Mouse (Mus musculus) forebrain, embryonic 14.5 days (tissue): ENCODE measurements around the gene Usp2. TPM values are rescaled to one million over a fixed set of nuclear protein-coding genes. Genes with fewer than 3 reads are reported as not detected.
"Not testable (repeated sequence)": the region's sequence is repeated elsewhere in the genome, so short reads cannot be mapped to it uniquely, and the experiment has no call there.

Source experiments
- ATAC-seq: fragments of 200-750 bp; cut with Nextera tagmentation; 2 replicates; pipeline ENCODE4 v1.8.0; 2017; ENCODE audit warnings: mild to moderate bottlenecking, moderate library complexity
- DNase-seq: peaks from one replicate; pipeline ENCODE4 v3.0.0-alpha.2; 2015; ENCODE audit warnings: low spot score
- H3K27ac ChIP-seq: fragments of 300-500 bp; sonication (generic); 2 replicates; pipeline ENCODE4 v1.5.1; 2014; ENCODE audit warnings: low read depth, mild to moderate bottlenecking, control low read depth, low read length, moderate library complexity
- H3K27me3 ChIP-seq: fragments of 300-500 bp; sonication (generic); replicated peaks from 2 replicates; pipeline ENCODE4 v1.6.1; 2014; ENCODE audit warnings: low read length, control low read depth, mixed read lengths; ENCODE audit not compliant: control insufficient read depth, insufficient read depth
- H3K36me3 ChIP-seq: fragments of 300-500 bp; sonication (generic); 2 replicates; pipeline ENCODE4 v1.6.1; 2014; ENCODE audit warnings: low read length, control low read depth; ENCODE audit not compliant: control insufficient read depth, insufficient read depth
- H3K4me1 ChIP-seq: fragments of 300-500 bp; sonication (generic); 2 replicates; pipeline ENCODE4 v1.6.1; 2014; ENCODE audit warnings: antibody characterized with exemption, low read length, control low read depth; ENCODE audit not compliant: control insufficient read depth, insufficient read depth
- H3K4me2 ChIP-seq: fragments of 300-500 bp; sonication (generic); 2 replicates; pipeline ENCODE4 v1.6.1; 2014; ENCODE audit warnings: mild to moderate bottlenecking, control low read depth, low read length
- H3K4me3 ChIP-seq: fragments of 300-500 bp; sonication (generic); 2 replicates; pipeline ENCODE4 v1.5.1; 2014; ENCODE audit warnings: low read depth, low read length, control low read depth
- H3K9ac ChIP-seq: fragments of 300-500 bp; sonication (generic); 2 replicates; pipeline ENCODE4 v1.6.1; 2014; ENCODE audit warnings: mild to moderate bottlenecking, low read length, control low read depth, moderate library complexity
- H3K9me3 ChIP-seq: fragments of 300-500 bp; sonication (generic); replicated peaks from 2 replicates; pipeline ENCODE4 v1.6.1; 2016; ENCODE audit warnings: low read length, control low read depth, mixed read lengths; ENCODE audit not compliant: control insufficient read depth
- WGBS: fragments of 180-500 bp; shearing (Covaris S2); extraction: QIAGEN DNeasy Blood & Tissue Kit; methylation state at CpG from one replicate; pipeline ENCODE4 v1.1.7; 2014; 5-methylcytosine and 5-hydroxymethylcytosine counted together
- polyA plus RNA-seq: library from polyadenylated mRNA; unstranded; fragments of >200 nt; fragmentation: Nextera tagmentation; extraction: Ambion mirVana; gene quantifications from 2 replicates; pipeline ENCODE4 v1.2.1, GENCODE M21; 2014

The Usp2 gene
- polyA plus RNA-seq, 1 experiment from 2014 or later = 8.2 TPM

DNA sequence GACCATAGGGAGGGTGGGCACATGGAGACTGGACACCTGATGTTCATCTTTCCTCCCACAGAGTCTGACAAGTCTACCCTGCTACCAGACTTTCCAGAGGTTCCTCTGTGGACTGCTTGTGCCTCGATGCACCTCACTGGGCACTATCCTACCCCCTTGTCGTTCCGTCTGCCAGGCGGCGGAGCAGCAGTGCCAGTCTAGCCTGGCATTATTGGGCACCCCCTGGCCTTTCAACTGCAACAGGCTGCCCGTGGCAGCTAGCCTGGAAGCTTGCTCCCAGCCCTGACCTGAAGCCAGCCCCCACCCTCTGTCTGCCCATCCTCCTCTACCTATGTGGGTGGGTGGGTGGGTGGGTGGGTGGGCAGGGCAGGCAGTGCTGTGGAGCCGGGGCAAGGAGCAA, 39.4 kb downstream of the Usp2 start:
- Histone ChIP-seq H3K4me2 (no peak overlapping the region), H3K27ac (no peak overlapping the region), H3K4me3 (no peak overlapping the region), H3K27me3 (no peaks in the 10 kb centered on the region), H3K4me1 (peaks cover 22% of the 10 kb centered on the region), H3K9me3 (no peaks in the 10 kb centered on the region), H3K36me3 (peaks cover 12% of the 10 kb centered on the region; the same call in 1 of the 2 replicates), H3K9ac (no peak overlapping the region)
- DNase-seq (no peak), ATAC-seq (no peak)
- 91% methylated on average over 7 of the region's 7 CpGs for WGBS

- H3K4me2 ChIP-seq = no peak overlapping the region; the same call in 1 of the 2 replicates
These were observed 39.8 kb downstream of the Usp2 start for GRCm38 (mm10) chr9:44106596-44106995.

GRCm38 (mm10) chr9:44107110-44107509, 40.3 kb downstream of the Usp2 start, which contains the start of gene C1qtnf5:
C1qtnf5 (plus strand) TSS chr9:44107245.
- Histone ChIP-seq H3K4me3 (peak within 1 kb of the TSS; percentile 2; the same call in 1 of the 2 replicates), H3K36me3 (peaks cover 12% of the 10 kb centered on the region; the same call in 1 of the 2 replicates), H3K4me1 (peaks cover 22% of the 10 kb centered on the region), H3K9ac (peak within 1 kb of the TSS; percentile 4; the same call in 1 of the 2 replicates), H3K9me3 (no peaks in the 10 kb centered on the region), H3K27me3 (no peaks in the 10 kb centered on the region), H3K4me2 (peak within 1 kb of the TSS; percentile 39), H3K27ac (peak within 1 kb of the TSS; percentile 49; the same call in 1 of the 2 replicates)
- 25% methylated on average over 8 of the region's 8 CpGs for WGBS
- ATAC-seq (peak; percentile 45), DNase-seq (peak; percentile 75)

More at GRCm38 (mm10) chr9:44106596-44106995, 39.8 kb downstream of the Usp2 start:
- Histone ChIP-seq H3K36me3 (peaks cover 12% of the 10 kb centered on the region; the same call in 1 of the 2 replicates), H3K27me3 (no peaks in the 10 kb centered on the region), H3K27ac (peak overlapping the region; percentile 49; the same call in 1 of the 2 replicates), H3K4me3 (no peak overlapping the region), H3K4me1 (peaks cover 22% of the 10 kb centered on the region), H3K9me3 (no peaks in the 10 kb centered on the region), H3K9ac (no peak overlapping the region)
- 68% methylated on average over 4 of the region's 4 CpGs for WGBS
- DNase-seq (no peak), ATAC-seq (no peak)

GRCm38 (mm10) chr9:44107557-44108179, 40.8 kb downstream of the Usp2 start:
- ATAC-seq (no peak; the same call in 1 of the 2 replicates), DNase-seq (no peak)
- Histone ChIP-seq H3K4me1 (peaks cover 22% of the 10 kb centered on the region), H3K9ac (peak overlapping the region; percentile 4; the same call in 1 of the 2 replicates), H3K9me3 (no peaks in the 10 kb centered on the region), H3K4me3 (peak overlapping the region; percentile 2; the same call in 1 of the 2 replicates), H3K36me3 (peaks cover 12% of the 10 kb centered on the region; the same call in 1 of the 2 replicates), H3K27ac (peak overlapping the region; percentile 29; the same call in 1 of the 2 replicates), H3K4me2 (peak overlapping the region; percentile 39), H3K27me3 (no peaks in the 10 kb centered on the region)
- 29% methylated on average over 24 of the region's 25 CpGs for WGBS

- Histone ChIP-seq H3K27me3 (no peaks in the 10 kb centered on the region), H3K4me2 (peak overlapping the region; percentile 39), H3K27ac (no peak overlapping the region), H3K36me3 (peaks cover 12% of the 10 kb centered on the region; the same call in 1 of the 2 replicates), H3K9me3 (no peaks in the 10 kb centered on the region), H3K4me1 (peaks cover 22% of the 10 kb centered on the region), H3K9ac (peak overlapping the region; percentile 49; the same call in 1 of the 2 replicates), H3K4me3 (no peak overlapping the region)
- ATAC-seq (no peak), DNase-seq (no peak)
- 76% methylated on average over 31 of the region's 31 CpGs for WGBS
These were observed 41.6 kb downstream of the Usp2 start for GRCm38 (mm10) chr9:44108269-44109055.

- H3K27ac ChIP-seq = no peak overlapping the region
- 34% methylated on average over 9 of the region's 9 CpGs for WGBS
- DNase-seq = peak; percentile 84
- H3K4me2 ChIP-seq = peak overlapping the region; percentile 34
- peaks cover 22% of the 10 kb centered on the region for H3K4me1 ChIP-seq
- H3K9ac ChIP-seq = peak overlapping the region; percentile 49; the same call in 1 of the 2 replicates
- no peaks in the 10 kb centered on the region for H3K27me3 ChIP-seq
- ATAC-seq = no peak
- H3K9me3 ChIP-seq = no peaks in the 10 kb centered on the region
- no peak overlapping the region for H3K4me3 ChIP-seq
- H3K36me3 ChIP-seq = peaks cover 12% of the 10 kb centered on the region; the same call in 1 of the 2 replicates
These were observed 42.7 kb downstream of the Usp2 start for GRCm38 (mm10) chr9:44109360-44110095.

DNA sequence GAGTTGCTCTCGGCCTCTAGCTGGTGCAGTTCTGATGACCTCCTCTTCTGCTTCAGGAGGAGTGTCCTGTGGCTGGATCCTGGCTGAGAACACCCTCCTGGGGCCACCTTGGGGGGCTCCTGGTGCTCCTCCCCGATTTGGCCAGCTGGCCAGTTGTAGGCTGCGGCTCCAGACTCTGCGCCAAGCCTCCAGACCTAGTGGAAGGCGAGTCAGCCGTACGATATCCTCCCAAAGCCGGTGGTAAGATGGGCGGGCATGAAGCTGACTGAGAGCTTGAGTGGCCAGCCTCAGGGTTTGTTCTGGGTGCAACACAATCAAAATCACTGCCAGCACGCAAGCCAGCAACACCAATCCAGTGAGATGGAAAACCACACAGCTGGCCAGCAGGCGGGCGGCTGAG, 45.1 kb downstream of the Usp2 start:
- H3K36me3 ChIP-seq, DNase-seq, H3K27me3 ChIP-seq, ATAC-seq, H3K9ac ChIP-seq, H3K27ac ChIP-seq, H3K9me3 ChIP-seq: not testable (repeated sequence)
- peaks cover 20% of the 10 kb centered on the region for H3K4me1 ChIP-seq
- peak overlapping the region; percentile 45 for H3K4me2 ChIP-seq
- peak overlapping the region; percentile 62; the same call in 1 of the 2 replicates for H3K4me3 ChIP-seq
- WGBS = 72% methylated on average over 9 of the region's 12 CpGs

DNA sequence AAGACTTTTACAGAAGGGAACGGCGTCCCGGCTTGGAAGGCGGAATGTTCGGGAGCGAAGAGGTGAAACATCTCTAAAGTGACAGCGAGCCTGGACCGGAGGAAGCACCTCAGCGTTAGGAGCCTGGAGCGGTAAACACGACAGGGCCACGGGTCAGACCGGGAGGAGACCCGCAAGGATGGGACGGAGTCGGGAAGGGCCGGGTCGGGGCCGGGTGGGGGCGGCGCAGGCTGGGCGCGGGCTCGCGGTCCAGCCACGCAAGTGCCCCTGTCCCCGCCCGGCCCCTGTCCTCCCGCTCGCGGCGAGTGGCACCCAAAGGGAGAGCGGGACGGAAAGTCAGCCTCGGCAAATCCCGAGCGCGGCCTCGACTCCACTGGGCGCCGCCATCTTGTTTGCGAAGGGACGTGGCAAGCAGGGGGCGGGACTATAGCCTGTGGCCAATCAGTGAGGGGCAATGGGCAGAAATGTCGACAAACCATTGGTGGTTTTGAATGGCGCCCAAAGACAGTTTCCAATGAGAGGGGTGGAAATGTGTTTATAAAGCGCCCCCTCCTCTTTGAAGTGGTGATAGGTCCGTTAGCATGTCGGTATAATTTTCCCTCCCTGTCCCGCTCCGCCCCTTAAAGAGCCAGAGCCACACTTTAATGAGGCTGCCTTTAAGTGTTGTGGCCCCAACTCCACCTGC, 46.4 kb downstream of the Usp2 start, which contains the start of the genes Gm49380 and Rnf26:
Gene Gm49380, minus strand, starts transcription at position 396 of the 685 bp plus-strand sequence.
Gene Rnf26, minus strand, starts transcription at position 413 of the 685 bp plus-strand sequence.
- WGBS = under 1% methylated on average over 42 of the region's 51 CpGs
- Histone ChIP-seq H3K9me3 (no peaks in the 10 kb centered on the region), H3K4me1 (peaks cover 10% of the 10 kb centered on the region), H3K27me3 (no peaks in the 10 kb centered on the region), H3K9ac (peak within 1 kb of the TSS; percentile 75), H3K36me3 (0 out of 2 replicates have a peak, but pooled peaks cover 3% of the 10 kb centered on the region), H3K27ac (peak within 1 kb of the TSS; percentile 52; the same call in 1 of the 2 replicates), H3K4me2 (peak within 1 kb of the TSS; percentile 45), H3K4me3 (peak within 1 kb of the TSS; percentile 62)
- ATAC-seq (peak; percentile 97), DNase-seq (peak; percentile 99)
